ENCODE assay signal across 9 mouse cellular contexts in genomic region chr13:37964128-37965087, GRCm38 (mm10). TPM values are rescaled to one million over a fixed set of nuclear protein-coding genes. Genes with fewer than 3 reads are reported as not detected.
DNase-seq lines count a peak whose midpoint lies in the region; ATAC-seq lines count a peak whose summit lies in the region.
"Had no signal": no experiment of that assay in that cellular context is flagged by ENCODE, and none has a peak within 500 bp of the region (broad histone marks: within the 10 kb centered on the region; RNA-seq: fewer than 3 reads in every experiment).

No protein-coding gene starts in this region.

- intact Hi-C loops in heart, postnatal 25 days (cut with DNase I): no loop called here

- H3K27me3 ChIP-seq in heart, embryonic 13.5 days (replicated peaks): no peaks in the 10 kb centered on the region
- H3K27me3 ChIP-seq in hindbrain, embryonic 12.5 days: peaks cover 15% of the 10 kb centered on the region; the same call in 1 of the 2 replicates
- peaks cover 26% of the 10 kb centered on the region for H3K27me3 ChIP-seq in midbrain, embryonic 12.5 days
- H3K27me3 ChIP-seq: Patski had no signal

- ATAC-seq in heart, embryonic 13.5 days (ENCODE audit: extremely low read depth, insufficient number of reproducible peaks, low FRiP score, low TSS enrichment): no peak
- no peak for ATAC-seq in hindbrain, embryonic 12.5 days (ENCODE audit: low FRiP score)
- ATAC-seq in midbrain, embryonic 12.5 days (ENCODE audit: low FRiP score, low read depth): no peak

- peak overlapping the region; percentile 73 for H3K4me2 ChIP-seq in heart, embryonic 13.5 days
- peak overlapping the region; percentile 53 for H3K4me2 ChIP-seq in hindbrain, embryonic 12.5 days (replicated peaks)
- peak overlapping the region; percentile 52 for H3K4me2 ChIP-seq in midbrain, embryonic 12.5 days (replicated peaks)

- H3K9ac ChIP-seq in heart, embryonic 13.5 days: peak overlapping the region; percentile 79
- H3K9ac ChIP-seq in hindbrain, embryonic 12.5 days: no peak overlapping the region
- H3K9ac ChIP-seq in midbrain, embryonic 12.5 days (replicated peaks): no peak overlapping the region

- no peak overlapping the region for H3K27ac ChIP-seq in heart, embryonic 13.5 days (replicated peaks)
- H3K27ac ChIP-seq in hindbrain, embryonic 12.5 days: no peak overlapping the region
- H3K27ac ChIP-seq in midbrain, embryonic 12.5 days (replicated peaks): no peak overlapping the region

- no peaks in the 10 kb centered on the region for H3K36me3 ChIP-seq in heart, embryonic 13.5 days
- H3K36me3 ChIP-seq in hindbrain, embryonic 12.5 days: no peaks in the 10 kb centered on the region
- H3K36me3 ChIP-seq in midbrain, embryonic 12.5 days: no peaks in the 10 kb centered on the region

- 42% methylated on average over 20 of the region's 20 CpGs for WGBS in heart, embryonic 13.5 days
- 34% methylated on average over 20 of the region's 20 CpGs for WGBS in hindbrain, embryonic 12.5 days
- WGBS in midbrain, embryonic 12.5 days: 40% methylated on average over 20 of the region's 20 CpGs

- H3K4me1 ChIP-seq in heart, embryonic 13.5 days: peaks cover 39% of the 10 kb centered on the region
- H3K4me1 ChIP-seq in hindbrain, embryonic 12.5 days: peaks cover 32% of the 10 kb centered on the region
- H3K4me1 ChIP-seq in midbrain, embryonic 12.5 days: peaks cover 24% of the 10 kb centered on the region

- H3K4me3 ChIP-seq in heart, embryonic 13.5 days: peak overlapping the region; percentile 54
- H3K4me3 ChIP-seq in hindbrain, embryonic 12.5 days: no peak overlapping the region; the same call in 1 of the 2 replicates
- H3K4me3 ChIP-seq in midbrain, embryonic 12.5 days: 0 out of 2 replicates have a peak overlapping the region, but pooled peaks have one; percentile 40

- DNase-seq in heart, postnatal 25 days (ENCODE audit: low spot score): no peak
- DNase-seq in MN1 (ENCODE audit: low spot score): peak; percentile 14
- no peak for DNase-seq in ovary, postnatal 36 days (ENCODE audit: low spot score)
- DNase-seq in left cerebral cortex, adult 9 months (ENCODE audit: low spot score in 2 of 2): no peak
- DNase-seq in right cerebral cortex, postnatal 10 days (ENCODE audit: low spot score in 2 of 2): no peak

- H3K9me3 ChIP-seq in heart, embryonic 13.5 days: no peaks in the 10 kb centered on the region
- no peaks in the 10 kb centered on the region for H3K9me3 ChIP-seq in hindbrain, embryonic 12.5 days (replicated peaks)
- no peaks in the 10 kb centered on the region for H3K9me3 ChIP-seq in midbrain, embryonic 12.5 days

RNA-seq across cellular contexts. Expression of gene Ssr1, which starts 29.6 kb away (rescaled TPM):
- polyA plus RNA-seq in heart, embryonic 13.5 days (2015; fragmentation: Nextera tagmentation; extraction: Ambion mirVana): 89.0 and 97.0 TPM in 2 replicates
- total RNA-seq in heart, postnatal 25 days (2021): 10 to 100 TPM; 41.8 to 41.9 TPM
- 101 and 118 TPM in 2 replicates for polyA plus RNA-seq in hindbrain, embryonic 12.5 days (2016; fragmentation: Nextera tagmentation; extraction: Ambion mirVana)
- polyA plus RNA-seq in midbrain, embryonic 12.5 days (2016; fragmentation: Nextera tagmentation; extraction: Ambion mirVana): 97.9 and 101 TPM in 2 replicates
